Mouse (Mus musculus) small intestine, adult 2 months (tissue): ENCODE results near the gene Kat7.

Experiments used
- CTCF ChIP-seq: fragments of 200-500 bp; IDR thresholded peaks from 2 replicates; pipeline ENCODE4 v1.5.1; 2012; ENCODE audit warnings: low read depth, mild to moderate bottlenecking, control low read depth, inconsistent platforms, low read length, moderate library complexity, mixed read lengths; ENCODE audit not compliant: insufficient replicate concordance, insufficient read length; ENCODE audit errors: extremely low read depth
- POLR2A ChIP-seq: fragments of 200-500 bp; IDR thresholded peaks from 2 replicates; pipeline ENCODE4 v1.6.1; 2012; ENCODE audit warnings: low read depth, mild to moderate bottlenecking, control low read depth, inconsistent platforms, low read length, moderate library complexity

GRCm38 (mm10) chr11:95355661-95356011 lies 45.6 kb upstream of the Kat7 start:
- TF ChIP-seq CTCF (no peak), POLR2A (no peak)
